Mouse (Mus musculus): ENCODE measurements around the gene Hand1.

DNA sequence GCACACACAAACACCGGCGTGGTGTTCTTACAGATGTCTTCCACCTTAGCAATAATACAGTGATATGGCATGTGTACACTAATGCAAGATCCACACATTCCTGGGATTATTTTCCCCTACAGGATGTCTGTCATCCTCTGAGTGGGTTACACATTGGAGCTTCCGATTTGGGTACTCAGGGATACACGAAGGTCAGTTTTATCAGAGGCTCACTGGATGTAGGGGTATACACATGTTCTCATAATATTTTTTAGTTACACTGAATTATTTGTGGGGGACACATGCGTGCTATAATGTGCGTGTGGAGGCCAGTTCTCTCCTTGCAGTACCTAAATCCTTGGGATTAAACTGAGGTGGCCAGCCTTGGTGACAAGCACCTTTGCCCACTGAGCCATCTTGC, 1.4 kb upstream of the Hand1 start:
- TF ChIP-seq MAX (IDR thresholded peaks at IDR 0.05): no peak
- no peak for TF ChIP-seq CEBPB (IDR thresholded peaks at IDR 0.05; ENCODE audit: low read depth)
- no peak for TF ChIP-seq CTCF (IDR thresholded peaks at IDR 0.05; ENCODE audit: control insufficient read depth, insufficient read depth, insufficient read length)
- no peak for TF ChIP-seq MYOD1 (IDR thresholded peaks at IDR 0.05; ENCODE audit: control insufficient read depth, insufficient read length, low read depth)
- no peak for TF ChIP-seq MYOG (IDR thresholded peaks at IDR 0.05; ENCODE audit: control insufficient read depth, extremely low read depth, insufficient read length)
- no peak for TF ChIP-seq FOSL1 (IDR thresholded peaks at IDR 0.05; ENCODE audit: insufficient read depth, low read length, poor library complexity, severe bottlenecking)

Data from C2C12 (cell line).